Mouse (Mus musculus) induced T-regulatory cell, adult 2 months (primary cell): ENCODE measurements around the gene Fa2h.
A peak's percentile ranks its signal among the peaks of the same experiment; 100 is the strongest.

ENCODE experiments used
- DNase-seq: peaks from one replicate; pipeline ENCODE4 v3.0.0-alpha.2; 2012; ENCODE audit warnings: low read depth

Gene Fa2h

GRCm38 (mm10) chr8:111299821-111300568 lies 93.6 kb downstream of the Fa2h start, which contains the start of gene Rfwd3:
Gene Rfwd3 (minus strand): TSS chr8:111300222.
- peak; percentile 97 for DNase-seq

- DNase-seq: peak; percentile 80
These were observed 94.2 kb downstream of the Fa2h start for GRCm38 (mm10) chr8:111299363-111299820.

DNA sequence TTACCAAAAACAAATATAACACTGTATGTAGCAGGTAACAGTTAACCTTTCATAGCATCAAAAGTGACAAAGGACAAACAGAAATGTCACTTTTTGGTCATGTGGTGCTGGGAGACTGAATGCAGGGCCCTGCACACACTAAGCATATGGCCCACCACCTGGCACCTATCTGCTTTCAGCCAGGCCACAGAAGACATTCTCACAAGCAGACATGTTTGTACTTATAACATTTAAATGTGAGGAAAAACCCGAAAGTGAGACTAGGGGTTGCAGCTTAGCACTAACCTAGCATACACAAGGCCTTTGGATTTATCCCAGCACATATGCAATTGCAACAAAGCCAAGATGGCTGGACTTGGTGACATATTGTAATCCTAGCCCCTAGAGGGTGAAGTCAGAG lies 95.6 kb downstream of the Fa2h start:
- no peak for DNase-seq
